1 mouse cellular context compared by ENCODE assay signal in the genomic region with DNA sequence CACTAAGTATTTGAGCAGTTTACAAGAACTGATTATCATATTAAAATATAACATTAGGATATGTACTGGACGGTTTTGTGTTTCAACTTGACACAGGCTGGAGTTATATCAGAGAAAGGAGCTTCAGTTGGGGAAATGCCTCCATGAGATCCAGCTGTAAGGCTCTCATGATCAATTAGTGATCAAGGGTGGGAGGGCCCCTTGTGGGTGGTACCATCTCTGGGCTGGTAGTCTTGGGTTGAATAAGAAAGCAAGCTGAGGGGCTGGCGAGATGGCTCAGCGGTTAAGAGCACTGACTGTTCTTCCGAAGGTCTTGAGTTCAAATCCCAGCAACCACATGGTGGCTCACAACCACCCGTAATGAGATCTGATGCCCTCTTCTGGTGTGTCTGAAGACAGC. TPM values are rescaled to one million over a fixed set of nuclear protein-coding genes. Genes with fewer than 3 reads are reported as not detected.
"Had no signal": no experiment of that assay in that cellular context is flagged by ENCODE, and none has a peak within 500 bp of the region (broad histone marks: within the 10 kb centered on the region; RNA-seq: fewer than 3 reads in every experiment).

No protein-coding gene starts in this region.

RNA-seq across cellular contexts. Expression of a gene that starts 12.0 kb away (rescaled TPM):
- polyA plus RNA-seq: neural tube, embryonic 14.5 days had no signal
